Mouse (Mus musculus) limb, embryonic 12.5 days (tissue): ENCODE data around the gene Slc22a12. TPM values are rescaled to one million over a fixed set of nuclear protein-coding genes. Genes with fewer than 3 reads are reported as not detected.

Experiments
- ATAC-seq: fragments of 200-750 bp; cut with Nextera tagmentation; 2 replicates; pipeline ENCODE4 v1.8.0; 2017; ENCODE audit warnings: low read depth, moderate TSS enrichment; ENCODE audit not compliant: insufficient number of reproducible peaks, insufficient read depth, low FRiP score, low TSS enrichment
- H3K27ac ChIP-seq: fragments of 300-500 bp; sonication (generic); 2 replicates; pipeline ENCODE4 v1.5.1; 2016; ENCODE audit warnings: mild to moderate bottlenecking, moderate library complexity
- H3K27me3 ChIP-seq: fragments of 300-500 bp; sonication (generic); 2 replicates; pipeline ENCODE4 v1.6.1; 2016; ENCODE audit warnings: mild to moderate bottlenecking, moderate library complexity
- H3K36me3 ChIP-seq: fragments of 300-500 bp; sonication (generic); 2 replicates; pipeline ENCODE4 v1.6.1; 2016; ENCODE audit warnings: mild to moderate bottlenecking, moderate library complexity
- H3K4me1 ChIP-seq: fragments of 300-500 bp; sonication (generic); replicated peaks from 2 replicates; pipeline ENCODE4 v1.6.1; 2016
- H3K4me2 ChIP-seq: fragments of 300-500 bp; sonication (generic); 2 replicates; pipeline ENCODE4 v1.6.1; 2016; ENCODE audit warnings: mild to moderate bottlenecking, moderate library complexity
- H3K4me3 ChIP-seq: fragments of 300-500 bp; sonication (generic); replicated peaks from 2 replicates; pipeline ENCODE4 v1.5.1; 2016; ENCODE audit warnings: mild to moderate bottlenecking
- H3K9ac ChIP-seq: fragments of 300-500 bp; sonication (generic); replicated peaks from 2 replicates; pipeline ENCODE4 v1.6.1; 2016; ENCODE audit warnings: mild to moderate bottlenecking, moderate library complexity
- H3K9me3 ChIP-seq: fragments of 300-500 bp; sonication (generic); 2 replicates; pipeline ENCODE4 v1.6.1; 2016; ENCODE audit warnings: mild to moderate bottlenecking, moderate library complexity
- WGBS: fragments of 180-500 bp; shearing (Covaris S2); methylation state at CpG from one replicate; pipeline ENCODE4 v1.1.7; 2016; 5-methylcytosine and 5-hydroxymethylcytosine counted together
- polyA plus RNA-seq: library from polyadenylated mRNA; unstranded; fragments of >200 nt; fragmentation: Nextera tagmentation; extraction: Ambion mirVana; gene quantifications from 2 replicates; pipeline ENCODE4 v1.2.1, GENCODE M21; 2016

The Slc22a12 gene
- polyA plus RNA-seq, 1 experiment from 2014 or later: not detected

DNA sequence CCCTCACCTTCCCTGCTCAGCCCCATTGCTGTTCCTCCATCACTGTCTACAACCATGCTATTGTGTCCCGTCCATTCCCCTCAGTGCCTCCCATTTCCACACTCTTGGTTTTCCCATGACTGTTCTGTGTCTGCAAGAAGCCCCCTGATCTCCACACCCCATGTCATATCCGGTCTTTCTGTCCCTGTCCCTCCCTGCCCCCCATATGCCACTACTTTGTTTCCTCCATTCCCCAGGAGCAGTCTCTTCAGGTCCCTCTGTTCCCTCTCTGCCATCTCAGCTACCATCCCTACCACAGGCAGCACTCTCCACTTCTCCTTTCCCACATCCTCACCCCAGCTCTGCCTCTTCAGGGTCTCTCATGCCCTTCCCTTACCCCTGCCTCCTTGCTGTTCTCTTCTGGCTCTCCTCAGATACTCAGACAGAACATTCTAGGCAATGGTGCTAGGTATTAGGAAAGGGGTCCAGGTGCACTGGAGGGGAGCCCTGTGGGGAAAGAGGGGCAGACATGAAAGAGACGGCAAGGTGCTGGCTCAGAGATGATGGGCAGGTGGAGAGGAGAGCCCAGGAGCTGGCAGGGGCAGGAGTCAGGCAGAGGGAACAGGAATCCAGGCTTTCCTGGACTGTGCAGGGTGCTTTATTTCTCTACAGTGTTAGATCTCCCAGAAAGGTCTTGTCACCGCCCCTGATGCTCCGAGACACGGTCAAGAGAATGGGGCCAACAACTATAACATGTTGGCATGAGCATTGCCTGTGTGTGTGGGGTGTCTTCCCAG, 42.8 kb downstream of the Slc22a12 start:
- H3K9me3 ChIP-seq: no peaks in the 10 kb centered on the region
- no peak overlapping the region for H3K4me3 ChIP-seq
- no peak overlapping the region for H3K27ac ChIP-seq
- H3K4me1 ChIP-seq: peaks cover 28% of the 10 kb centered on the region
- H3K4me2 ChIP-seq: no peak overlapping the region
- ATAC-seq: no peak
- H3K9ac ChIP-seq: no peak overlapping the region
- WGBS: 53% methylated on average over 6 of the region's 6 CpGs
- H3K27me3 ChIP-seq: peaks cover 100% of the 10 kb centered on the region
- H3K36me3 ChIP-seq: no peaks in the 10 kb centered on the region

GRCm38 (mm10) chr19:6498350-6499131, 44.3 kb downstream of the Slc22a12 start:
- Histone ChIP-seq H3K27ac (no peak overlapping the region), H3K27me3 (peaks cover 100% of the 10 kb centered on the region), H3K4me3 (peak overlapping the region; percentile 49), H3K9me3 (no peaks in the 10 kb centered on the region), H3K9ac (peak overlapping the region; percentile 58; the same call in 1 of the 2 replicates), H3K4me1 (peaks cover 28% of the 10 kb centered on the region), H3K36me3 (no peaks in the 10 kb centered on the region), H3K4me2 (peak overlapping the region; percentile 80)
- ATAC-seq: no peak
- WGBS: 6% methylated on average over 24 of the region's 38 CpGs

DNA sequence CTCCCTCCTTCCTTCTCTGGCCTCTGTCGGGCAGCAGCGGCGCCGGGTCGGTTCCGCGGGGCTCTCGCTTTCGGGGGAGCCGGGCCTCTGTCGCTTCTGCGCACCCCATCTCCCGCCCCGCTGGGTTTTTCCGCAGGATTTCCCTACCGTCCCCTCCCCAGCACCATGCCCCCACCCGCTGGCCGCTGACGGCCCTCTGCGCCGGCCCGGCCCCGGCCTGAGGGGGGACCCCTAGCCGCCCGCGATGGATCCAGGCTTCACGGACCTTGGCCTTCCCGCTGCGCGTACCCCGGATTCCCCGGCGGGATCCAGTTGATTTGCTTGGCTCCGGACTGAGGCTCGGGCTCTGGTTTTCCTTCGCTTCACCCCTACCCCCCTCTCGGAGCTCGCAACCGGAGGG, 45.0 kb downstream of the Slc22a12 start:
- ATAC-seq: no peak
- Histone ChIP-seq H3K27me3 (peaks cover 100% of the 10 kb centered on the region), H3K27ac (no peak overlapping the region), H3K9ac (peak overlapping the region; percentile 58), H3K4me3 (peak overlapping the region; percentile 49), H3K4me2 (peak overlapping the region; percentile 80), H3K36me3 (no peaks in the 10 kb centered on the region), H3K4me1 (peaks cover 26% of the 10 kb centered on the region), H3K9me3 (no peaks in the 10 kb centered on the region)
- WGBS: 1% methylated on average over 38 of the region's 39 CpGs

DNA sequence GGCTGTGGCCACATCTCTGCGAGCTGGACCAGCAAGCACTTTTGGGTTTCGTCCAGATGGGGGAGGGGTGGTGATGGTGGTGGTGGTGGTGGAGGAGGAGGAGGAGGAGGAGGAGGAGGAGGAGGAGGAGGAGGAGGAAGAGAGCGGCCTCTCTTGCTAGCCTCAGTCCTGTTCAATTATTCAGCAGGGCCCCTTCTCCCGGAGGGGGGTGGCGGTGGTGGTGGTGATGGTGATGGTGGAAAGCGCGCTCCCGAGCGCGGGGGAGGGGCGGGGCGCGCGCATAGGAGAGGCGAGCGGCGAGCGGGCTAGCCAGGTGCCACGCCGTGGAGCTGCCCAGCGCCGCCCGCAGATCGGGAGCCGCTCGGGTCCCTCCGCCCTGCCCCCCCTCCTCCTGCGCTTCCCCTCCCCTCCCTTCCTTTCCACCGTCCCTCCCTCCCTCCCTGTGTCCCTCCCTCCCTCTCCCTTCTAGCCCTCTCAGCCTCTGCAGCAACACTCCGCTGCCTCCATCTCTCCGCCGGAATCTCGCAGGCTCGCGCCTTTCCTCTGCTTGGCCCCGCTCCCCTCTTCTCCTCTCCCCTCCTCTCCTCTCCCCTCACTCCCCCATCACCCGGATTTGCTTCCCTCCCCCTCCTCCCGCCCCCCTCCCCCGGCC, 45.6 kb downstream of the Slc22a12 start:
- peak overlapping the region; percentile 49 for H3K4me3 ChIP-seq
- WGBS: 2% methylated on average over 23 of the region's 39 CpGs
- no peak overlapping the region for H3K27ac ChIP-seq
- ATAC-seq: no peak
- H3K36me3 ChIP-seq: no peaks in the 10 kb centered on the region
- H3K9ac ChIP-seq: peak overlapping the region; percentile 58
- H3K4me2 ChIP-seq: peak overlapping the region; percentile 80
- peaks cover 100% of the 10 kb centered on the region for H3K27me3 ChIP-seq
- H3K4me1 ChIP-seq: peaks cover 22% of the 10 kb centered on the region
- H3K9me3 ChIP-seq: no peaks in the 10 kb centered on the region

DNA sequence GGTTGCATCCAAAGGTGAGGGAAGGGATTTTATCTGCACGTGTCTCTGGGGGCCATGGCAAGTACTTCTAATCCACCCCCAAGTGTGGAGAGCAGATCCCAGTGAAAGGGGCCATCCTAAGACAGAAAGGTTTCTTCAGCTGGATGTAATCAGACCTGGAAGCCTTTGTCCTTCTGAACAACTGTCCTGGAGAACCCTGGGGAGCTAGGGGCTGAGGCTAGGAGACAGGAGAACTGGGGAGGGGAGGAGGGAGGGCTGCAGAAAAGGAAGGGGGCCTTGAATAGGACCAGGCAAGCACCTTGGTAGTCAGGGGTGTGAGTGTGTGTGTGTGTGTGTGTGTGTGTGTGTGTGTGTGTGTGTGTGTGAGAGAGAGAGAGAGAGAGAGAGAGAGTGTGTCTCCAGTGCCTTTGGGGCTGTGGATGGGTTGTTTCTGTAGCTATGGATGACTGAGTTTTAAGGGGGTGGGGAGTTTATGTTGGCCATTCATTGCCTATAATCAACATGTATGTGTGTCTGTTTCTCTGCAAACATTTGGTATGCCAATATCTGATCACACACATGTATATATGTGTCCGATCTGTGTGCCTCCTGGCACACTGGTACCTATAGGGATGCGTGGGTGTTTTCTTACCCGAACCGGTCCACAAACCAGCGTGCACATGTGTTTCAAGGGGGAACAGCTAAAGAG, 46.2 kb downstream of the Slc22a12 start:
- Histone ChIP-seq H3K27me3 (peaks cover 100% of the 10 kb centered on the region), H3K4me1 (peaks cover 16% of the 10 kb centered on the region), H3K9ac (0 out of 2 replicates have a peak overlapping the region, but pooled peaks have one; percentile 58), H3K4me2 (peak overlapping the region; percentile 80), H3K4me3 (peak overlapping the region; percentile 49), H3K27ac (no peak overlapping the region), H3K36me3 (no peaks in the 10 kb centered on the region), H3K9me3 (no peaks in the 10 kb centered on the region)
- no peak for ATAC-seq
- 10% methylated on average over 6 of the region's 6 CpGs for WGBS

- Histone ChIP-seq H3K36me3 (no peaks in the 10 kb centered on the region), H3K4me3 (no peak overlapping the region), H3K9ac (no peak overlapping the region), H3K4me2 (no peak overlapping the region), H3K4me1 (peaks cover 16% of the 10 kb centered on the region), H3K27me3 (peaks cover 100% of the 10 kb centered on the region), H3K27ac (no peak overlapping the region), H3K9me3 (no peaks in the 10 kb centered on the region)
- ATAC-seq: no peak
- 27% methylated on average over 8 of the region's 8 CpGs for WGBS
Observed at GRCm38 (mm10) chr19:6495714-6496113, 47.1 kb downstream of the Slc22a12 start.

DNA sequence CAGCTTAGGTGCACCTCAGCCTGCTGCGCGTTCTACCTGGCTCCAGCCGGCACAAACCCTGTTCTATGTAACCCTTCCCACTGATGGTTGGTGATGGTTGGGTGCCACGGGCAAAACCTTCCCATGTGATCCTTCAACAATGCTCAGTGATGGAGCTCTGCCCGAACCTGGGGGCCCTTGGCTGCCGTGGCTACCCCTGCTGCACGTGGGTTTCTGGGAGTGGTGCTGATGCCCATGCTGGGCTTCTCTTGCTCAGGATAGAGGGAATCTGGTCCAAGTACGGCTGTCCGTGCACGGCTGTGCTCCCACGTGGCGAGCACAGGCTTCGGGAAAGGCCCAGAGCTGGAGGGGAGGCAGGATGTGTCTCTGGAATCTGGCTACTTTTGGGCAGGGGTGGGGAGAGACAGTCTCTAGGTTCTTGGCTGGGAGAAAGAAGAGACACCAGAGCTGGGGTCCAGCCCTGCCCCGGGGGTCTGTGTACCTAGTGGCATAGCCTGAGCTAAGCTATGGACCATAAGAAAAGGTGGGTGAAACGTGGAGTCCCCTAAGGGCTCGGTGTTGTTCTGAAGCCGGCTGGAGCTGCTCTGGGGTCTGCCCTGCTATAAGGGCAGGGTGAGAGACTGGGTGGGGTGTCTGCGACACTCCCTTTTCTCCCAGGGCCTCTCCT, 48.2 kb downstream of the Slc22a12 start:
- Histone ChIP-seq H3K4me1 (peaks cover 16% of the 10 kb centered on the region), H3K9ac (no peak overlapping the region), H3K4me2 (no peak overlapping the region), H3K9me3 (no peaks in the 10 kb centered on the region), H3K36me3 (no peaks in the 10 kb centered on the region), H3K27ac (no peak overlapping the region), H3K4me3 (no peak overlapping the region), H3K27me3 (peaks cover 100% of the 10 kb centered on the region)
- WGBS: 55% methylated on average over 18 of the region's 18 CpGs
- ATAC-seq: no peak

DNA sequence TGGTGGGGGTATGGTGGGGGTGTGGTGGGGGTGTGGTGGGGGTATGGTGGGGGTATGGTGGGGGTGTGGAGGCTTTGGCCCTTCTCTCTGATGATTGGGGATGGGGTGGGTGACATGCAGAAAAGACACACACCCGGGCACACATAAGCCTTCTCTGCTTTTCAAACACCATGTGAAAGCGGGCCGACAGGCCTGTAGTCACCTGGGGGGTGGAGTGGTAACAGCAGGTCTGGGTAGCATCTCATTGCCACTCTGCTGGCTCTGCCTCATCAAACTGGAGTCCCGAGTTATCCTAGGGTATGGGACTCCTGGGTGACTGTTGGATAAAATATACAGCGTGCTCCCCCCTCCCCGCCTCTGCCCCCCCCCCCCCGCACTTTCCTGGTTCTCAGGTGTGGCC, 48.8 kb downstream of the Slc22a12 start:
- H3K36me3 ChIP-seq: no peaks in the 10 kb centered on the region
- H3K27me3 ChIP-seq: peaks cover 97% of the 10 kb centered on the region
- no peak for ATAC-seq
- H3K4me2 ChIP-seq: no peak overlapping the region
- H3K4me1 ChIP-seq: peaks cover 16% of the 10 kb centered on the region
- H3K27ac ChIP-seq: no peak overlapping the region
- no peaks in the 10 kb centered on the region for H3K9me3 ChIP-seq
- WGBS: 56% methylated on average over 7 of the region's 7 CpGs
- H3K9ac ChIP-seq: no peak overlapping the region
- H3K4me3 ChIP-seq: no peak overlapping the region

DNA sequence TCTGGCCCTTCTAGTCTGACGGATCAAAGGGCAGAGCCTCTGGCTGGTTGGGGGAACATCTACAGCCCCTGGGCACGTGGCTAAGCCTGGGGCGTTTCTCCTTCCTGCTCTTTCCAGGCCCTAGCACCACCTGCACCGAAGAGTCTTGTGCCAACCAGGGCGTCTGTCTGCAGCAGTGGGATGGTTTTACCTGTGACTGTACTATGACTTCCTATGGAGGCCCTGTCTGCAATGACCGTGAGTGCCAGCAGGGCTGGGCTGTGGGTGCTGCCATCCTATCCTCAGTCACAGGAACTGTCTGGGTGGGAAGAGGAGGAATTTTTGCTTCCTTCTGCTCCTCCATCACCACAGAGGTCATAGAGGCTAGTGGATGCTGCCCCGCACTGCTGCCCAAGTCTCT, 49.6 kb downstream of the Slc22a12 start:
- 77% methylated on average over 7 of the region's 7 CpGs for WGBS
- no peak for ATAC-seq
- Histone ChIP-seq H3K27me3 (peaks cover 95% of the 10 kb centered on the region), H3K4me1 (peaks cover 14% of the 10 kb centered on the region), H3K9ac (no peak overlapping the region), H3K4me2 (no peak overlapping the region), H3K9me3 (no peaks in the 10 kb centered on the region), H3K27ac (no peak overlapping the region), H3K36me3 (no peaks in the 10 kb centered on the region), H3K4me3 (no peak overlapping the region)

GRCm38 (mm10) chr19:6492124-6492523, 50.7 kb downstream of the Slc22a12 start:
- Histone ChIP-seq H3K4me3 (no peak overlapping the region), H3K9ac (peak overlapping the region; percentile 23), H3K4me1 (peaks cover 3% of the 10 kb centered on the region; the same call in 1 of the 2 replicates), H3K4me2 (no peak overlapping the region), H3K27ac (no peak overlapping the region), H3K9me3 (no peaks in the 10 kb centered on the region), H3K27me3 (peaks cover 94% of the 10 kb centered on the region), H3K36me3 (no peaks in the 10 kb centered on the region)
- no peak for ATAC-seq
- 23% methylated on average over 12 of the region's 12 CpGs for WGBS
